Mouse (Mus musculus) stomach, postnatal 0 days (tissue): ENCODE results near the gene Serpinb6a. TPM values are rescaled to one million over a fixed set of nuclear protein-coding genes. Genes with fewer than 3 reads are reported as not detected.
A peak's percentile ranks its signal among the peaks of the same experiment; 100 is the strongest.
"Not testable (repeated sequence)": the region's sequence is repeated elsewhere in the genome, so short reads cannot be mapped to it uniquely, and the experiment has no call there.

ENCODE experiments used
- ATAC-seq: fragments of 200-750 bp; cut with Nextera tagmentation; 2 replicates; pipeline ENCODE4 v1.8.0; 2017; ENCODE audit not compliant: low FRiP score, low TSS enrichment
- DNase-seq: peaks from one replicate; pipeline ENCODE4 v3.0.0-alpha.2; 2016; ENCODE audit warnings: low spot score
- H3K27ac ChIP-seq: fragments of 300-500 bp; sonication (generic); replicated peaks from 2 replicates; pipeline ENCODE4 v1.5.1; 2014; ENCODE audit warnings: mild to moderate bottlenecking, control low read depth
- H3K27me3 ChIP-seq: fragments of 300-500 bp; sonication (generic); 2 replicates; pipeline ENCODE4 v1.6.1; 2014; ENCODE audit warnings: low read length; ENCODE audit not compliant: control insufficient read depth, insufficient read depth
- H3K36me3 ChIP-seq: fragments of 300-500 bp; sonication (generic); 2 replicates; pipeline ENCODE4 v1.6.1; 2014; ENCODE audit warnings: low read length, mixed read lengths; ENCODE audit not compliant: control insufficient read depth, insufficient read depth
- H3K4me1 ChIP-seq: fragments of 300-500 bp; sonication (generic); replicated peaks from 2 replicates; pipeline ENCODE4 v1.6.1; 2014; ENCODE audit warnings: antibody characterized with exemption; ENCODE audit not compliant: control insufficient read depth, insufficient read depth
- H3K4me2 ChIP-seq: fragments of 300-500 bp; sonication (generic); replicated peaks from 2 replicates; pipeline ENCODE4 v1.6.1; 2014; ENCODE audit warnings: low read depth, mild to moderate bottlenecking, control low read depth, moderate library complexity
- H3K4me3 ChIP-seq: fragments of 300-500 bp; sonication (generic); 2 replicates; pipeline ENCODE4 v1.5.1; 2014; ENCODE audit warnings: low read depth, low read length, control low read depth
- H3K9ac ChIP-seq: fragments of 300-500 bp; sonication (generic); 2 replicates; pipeline ENCODE4 v1.6.1; 2014; ENCODE audit warnings: mild to moderate bottlenecking, low read length, control low read depth, mixed read lengths
- H3K9me3 ChIP-seq: fragments of 300-500 bp; sonication (generic); 2 replicates; pipeline ENCODE4 v1.6.1; 2016; ENCODE audit warnings: low read length; ENCODE audit not compliant: control insufficient read depth
- CTCF ChIP-seq: IDR thresholded peaks from 2 replicates; pipeline ENCODE4 v1.5.1; 2016; ENCODE audit warnings: antibody characterized with exemption, low read depth, mild to moderate bottlenecking, moderate library complexity
- EP300 ChIP-seq: optimal IDR thresholded peaks from 2 replicates; pipeline ENCODE3; 2016; ENCODE audit warnings: antibody characterized with exemption
- WGBS: fragments of 180-500 bp; shearing (Covaris S2); extraction: QIAGEN DNeasy Blood & Tissue Kit; methylation state at CpG from one replicate; pipeline ENCODE4 v1.1.7; 2014; 5-methylcytosine and 5-hydroxymethylcytosine counted together
- polyA plus RNA-seq: library from polyadenylated mRNA; unstranded; fragments of >200 nt; fragmentation: Nextera tagmentation; extraction: Ambion mirVana; gene quantifications from 2 replicates; pipeline ENCODE4 v1.2.1, GENCODE M21; 2015

Serpinb6a gene
- polyA plus RNA-seq, 1 experiment from 2014 or later = 83.1 TPM

GRCm38 (mm10) chr13:33952947-33953346, 49.6 kb downstream of the Serpinb6a start:
- Histone ChIP-seq H3K9me3 (no peaks in the 10 kb centered on the region), H3K4me3 (no peak overlapping the region), H3K36me3 (no peaks in the 10 kb centered on the region), H3K27ac (no peak overlapping the region), H3K4me1 (no peaks in the 10 kb centered on the region), H3K9ac (no peak overlapping the region), H3K4me2 (no peak overlapping the region), H3K27me3 (no peaks in the 10 kb centered on the region)
- 69% methylated on average over 2 of the region's 2 CpGs for WGBS
- no peak for DNase-seq
- TF ChIP-seq CTCF = no peak
- TF ChIP-seq EP300 = no peak
- no peak for ATAC-seq

- Histone ChIP-seq H3K9me3 (no peaks in the 10 kb centered on the region), H3K27me3 (no peaks in the 10 kb centered on the region), H3K4me2 (no peak overlapping the region), H3K9ac (no peak overlapping the region), H3K36me3 (no peaks in the 10 kb centered on the region), H3K4me1 (no peaks in the 10 kb centered on the region), H3K4me3 (no peak overlapping the region), H3K27ac (no peak overlapping the region)
- TF ChIP-seq EP300 = no peak
- no peak for TF ChIP-seq CTCF
- WGBS = 38% methylated on average over 1 of the region's 1 CpGs
- no peak for DNase-seq
- no peak for ATAC-seq
These were observed 50.5 kb downstream of the Serpinb6a start for GRCm38 (mm10) chr13:33952075-33952449.

- Histone ChIP-seq H3K4me2 (no peak overlapping the region), H3K9ac (no peak overlapping the region), H3K9me3 (no peaks in the 10 kb centered on the region), H3K27ac (no peak overlapping the region), H3K4me1 (no peaks in the 10 kb centered on the region), H3K4me3 (no peak overlapping the region), H3K27me3 (no peaks in the 10 kb centered on the region), H3K36me3 (no peaks in the 10 kb centered on the region)
- no peak for DNase-seq
- TF ChIP-seq CTCF (no peak), EP300 (no peak)
- WGBS = 80% methylated on average over 4 of the region's 4 CpGs
- 0 out of 2 replicates have a peak, but pooled peaks have one; percentile 32 for ATAC-seq
These were observed 51.1 kb downstream of the Serpinb6a start for GRCm38 (mm10) chr13:33951308-33952074.

GRCm38 (mm10) chr13:33942212-33942779, 60.3 kb downstream of the Serpinb6a start:
- TF ChIP-seq EP300 (no peak), CTCF (peak; percentile 70)
- Histone ChIP-seq H3K4me2 (no peak overlapping the region), H3K4me1 (no peaks in the 10 kb centered on the region), H3K4me3 (no peak overlapping the region), H3K27me3 (no peaks in the 10 kb centered on the region), H3K27ac (no peak overlapping the region), H3K36me3 (no peaks in the 10 kb centered on the region), H3K9ac (no peak overlapping the region), H3K9me3 (no peaks in the 10 kb centered on the region)
- 38% methylated on average over 4 of the region's 4 CpGs for WGBS
- DNase-seq = peak; percentile 40
- ATAC-seq = no peak

GRCm38 (mm10) chr13:33941288-33941808, 61.2 kb downstream of the Serpinb6a start:
- ATAC-seq = no peak
- 79% methylated on average over 5 of the region's 5 CpGs for WGBS
- no peak for TF ChIP-seq CTCF
- TF ChIP-seq EP300 = no peak
- Histone ChIP-seq H3K36me3 (no peaks in the 10 kb centered on the region), H3K4me1 (no peaks in the 10 kb centered on the region), H3K4me3 (no peak overlapping the region), H3K9me3 (no peaks in the 10 kb centered on the region), H3K27ac (no peak overlapping the region), H3K4me2 (no peak overlapping the region), H3K27me3 (no peaks in the 10 kb centered on the region), H3K9ac (no peak overlapping the region)
- no peak for DNase-seq

GRCm38 (mm10) chr13:33937587-33937986, 65.0 kb downstream of the Serpinb6a start:
- H3K4me3 ChIP-seq, H3K27me3 ChIP-seq, H3K36me3 ChIP-seq, H3K4me1 ChIP-seq, H3K27ac ChIP-seq, DNase-seq, H3K9ac ChIP-seq, H3K4me2 ChIP-seq, ATAC-seq, H3K9me3 ChIP-seq: not testable (repeated sequence)
